Comparison of ENCODE assay signal across 9 mouse cellular contexts in the genomic region with DNA sequence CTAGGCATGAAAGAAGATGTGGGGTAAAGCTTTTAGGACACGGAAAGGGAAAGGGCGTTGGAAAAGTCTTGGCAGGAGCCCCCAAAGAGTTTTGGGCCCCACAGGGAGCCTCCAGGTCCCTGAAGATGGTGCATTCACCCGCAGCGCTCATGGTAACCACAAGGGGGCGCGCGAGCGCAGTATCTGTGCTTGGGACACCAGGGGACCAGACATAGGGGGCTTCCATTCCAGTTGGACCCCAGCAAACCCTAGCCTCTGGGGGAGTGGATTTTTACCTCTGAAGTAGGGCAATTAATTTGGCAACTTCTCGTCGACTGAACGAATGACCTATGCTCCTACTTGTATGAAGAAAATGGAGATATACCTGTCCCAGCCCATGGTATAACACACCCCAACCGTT.
A peak's percentile ranks its signal among the peaks of the same experiment; 100 is the strongest.
DNase-seq lines count a peak whose midpoint lies in the region; ATAC-seq and TF ChIP-seq lines count a peak whose summit lies in the region.
"Had no signal": no experiment of that assay in that cellular context is flagged by ENCODE, and none has a peak within 500 bp of the region (broad histone marks: within the 10 kb centered on the region; RNA-seq: fewer than 3 reads in every experiment).

No protein-coding gene starts in this region.

- no peaks in the 10 kb centered on the region for H3K9me3 ChIP-seq in ES-E14 (ENCODE audit: control insufficient read depth, insufficient read depth, low read depth, low read length)
- no peaks in the 10 kb centered on the region for H3K9me3 ChIP-seq in heart, postnatal 0 days (replicated peaks; ENCODE audit: control insufficient read depth, low read length)
- H3K9me3 ChIP-seq: limb, embryonic 12.5 days had no signal

- no peak overlapping the region for H3K4me2 ChIP-seq in heart, postnatal 0 days (ENCODE audit: low read depth, low read length)
- H3K4me2 ChIP-seq: limb, embryonic 12.5 days had no signal

- 14% methylated on average over 12 of the region's 12 CpGs for WGBS in heart, postnatal 0 days
- WGBS in small intestine, adult 2 months, result 18% methylated on average over 12 of the region's 12 CpGs

- peak; percentile 75 for TF ChIP-seq CTCF in heart, postnatal 0 days (IDR thresholded peaks at IDR 0.05; ENCODE audit: low read depth)
- peak; percentile 82; the same call in 1 of the 2 replicates for TF ChIP-seq CTCF in small intestine, adult 2 months (IDR thresholded peaks at IDR 0.05; ENCODE audit: extremely low read depth, insufficient read length, insufficient replicate concordance, low read depth, low read length)

- H3K4me3 ChIP-seq in ES-E14 (ENCODE audit: insufficient read depth in 1 of 2, low read depth in 1 of 2, low read length in 2 of 2, poor library complexity in 1 of 2, severe bottlenecking in 1 of 2), result no peak overlapping the region
- H3K4me3 ChIP-seq in heart, postnatal 0 days (ENCODE audit: low read depth, low read length), result no peak overlapping the region
- no peak overlapping the region for H3K4me3 ChIP-seq in small intestine, adult 2 months (ENCODE audit: low read depth, low read length)
- H3K4me3 ChIP-seq: limb, embryonic 12.5 days had no signal

- no peak for ATAC-seq in heart, postnatal 0 days (ENCODE audit: insufficient read depth, low read depth)
- no peak for ATAC-seq in activated CD4-positive, CD25-positive, alpha-beta regulatory T cell, adult 4 months

- no peaks in the 10 kb centered on the region for H3K4me1 ChIP-seq in ES-E14 (ENCODE audit: control insufficient read depth in 2 of 2, insufficient read depth in 2 of 2, low read length in 2 of 2, poor library complexity in 1 of 2)
- no peaks in the 10 kb centered on the region for H3K4me1 ChIP-seq in heart, postnatal 0 days (ENCODE audit: control insufficient read depth, insufficient read depth)
- H3K4me1 ChIP-seq in small intestine, adult 2 months (ENCODE audit: control insufficient read depth, insufficient read depth, insufficient read length, low read length), result no peaks in the 10 kb centered on the region
- H3K4me1 ChIP-seq: limb, embryonic 12.5 days had no signal

- in situ Hi-C loops in ES-E14 (cut with MboI; ENCODE audit: low sequenced_read_pairs in 2 of 2, unreplicated experiment in 2 of 2), result loop anchor here in 1 of 2 experiments (10.0 kb wide), 1 partner anchor 76 kb away; no protein-coding TSS in a partner anchor

- H3K27ac ChIP-seq in ES-E14 (ENCODE audit: insufficient read depth, low read depth, low read length, poor library complexity, severe bottlenecking), result no peak overlapping the region
- H3K27ac ChIP-seq in heart, postnatal 0 days (ENCODE audit: low read depth), result no peak overlapping the region
- H3K27ac ChIP-seq in small intestine, adult 2 months (ENCODE audit: insufficient read depth, low read depth, low read length), result no peak overlapping the region
- H3K27ac ChIP-seq: limb, embryonic 12.5 days had no signal

- no peak for TF ChIP-seq POLR2A in small intestine, adult 2 months (IDR thresholded peaks at IDR 0.05; ENCODE audit: low read depth, low read length)

- TF ChIP-seq EP300 in heart, postnatal 0 days (IDR thresholded peaks at IDR 0.05; ENCODE audit: low read depth), result no peak

- DNase-seq in ES-E14 (ENCODE audit: low read depth, low spot score), result peak; percentile 47
- peak; percentile 86 for DNase-seq in adrenal gland, postnatal 14 days
- DNase-seq in embryo, embryonic 11.5 days (ENCODE audit: low read depth, low spot score), result peak; percentile 58
- peak; percentile 16 for DNase-seq in heart, postnatal 0 days (ENCODE audit: low spot score)
- peak; percentile 46 for DNase-seq in layer of hippocampus, adult 9-11 months
- peak; percentile 62 to 72 for DNase-seq in lung, postnatal 4 days

- H3K36me3 ChIP-seq in ES-E14 (ENCODE audit: control insufficient read depth, insufficient read depth, low read length, poor library complexity, severe bottlenecking), result no peaks in the 10 kb centered on the region
- no peaks in the 10 kb centered on the region for H3K36me3 ChIP-seq in heart, postnatal 0 days (replicated peaks; ENCODE audit: control insufficient read depth, insufficient read depth, low read length)
- H3K36me3 ChIP-seq in small intestine, adult 2 months (ENCODE audit: control insufficient read depth, insufficient read depth, low read length), result no peaks in the 10 kb centered on the region
- H3K36me3 ChIP-seq: limb, embryonic 12.5 days had no signal

- H3K27me3 ChIP-seq in heart, postnatal 0 days (ENCODE audit: control insufficient read depth, insufficient read depth, low read length), result peaks cover 9% of the 10 kb centered on the region; the same call in 1 of the 2 replicates
- no peaks in the 10 kb centered on the region for H3K27me3 ChIP-seq in small intestine, adult 2 months (ENCODE audit: control insufficient read depth, insufficient read depth, low read length)
- H3K27me3 ChIP-seq: limb, embryonic 12.5 days had no signal

- no peak overlapping the region for H3K9ac ChIP-seq in ES-E14 (ENCODE audit: insufficient read depth, low read depth, low read length, poor library complexity, severe bottlenecking)
- H3K9ac ChIP-seq in heart, postnatal 0 days (replicated peaks; ENCODE audit: low read depth, low read length), result no peak overlapping the region
- H3K9ac ChIP-seq: limb, embryonic 12.5 days had no signal

TF ChIP-seq in ES-E14, 5 proteins besides CTCF, POLR2A, EP300 and RAD21:
- TF ChIP-seq HCFC1 (IDR thresholded peaks at IDR 0.05; ENCODE audit: borderline replicate concordance, insufficient read depth, low read length), result 0 out of 2 replicates have a peak, but pooled peaks have one; percentile 22
- TF ChIP-seq ZC3H11A (IDR thresholded peaks at IDR 0.05; ENCODE audit: borderline replicate concordance, low read depth, low read length), result peak; percentile 80; the same call in 1 of the 2 replicates
- TF ChIP-seq MAFK (IDR thresholded peaks at IDR 0.05; ENCODE audit: insufficient read depth, low read depth, low read length), result no peak
TF ChIP-seq in ES-E14: peak in this region for 2.

Comparison
In these comparisons a context has a peak if more than half of its experiments do, and no peak if none do; other contexts are left out.
1. DNase-seq: peak in every context shown above with its lines; median percentile 86 in adrenal gland, postnatal 14 days; 67 in lung, postnatal 4 days; 58 in embryo, embryonic 11.5 days; 47 in ES-E14; 46 in layer of hippocampus, adult 9-11 months; 16 in heart, postnatal 0 days.